Mouse (Mus musculus) forebrain, embryonic 15.5 days (tissue): ENCODE measurements around the gene Suclg2. TPM values are rescaled to one million over a fixed set of nuclear protein-coding genes. Genes with fewer than 3 reads are reported as not detected.

Experiments
- ATAC-seq: fragments of 200-750 bp; cut with Nextera tagmentation; replicated peaks from 2 replicates; pipeline ENCODE4 v1.8.0; 2017; ENCODE audit warnings: mild to moderate bottlenecking, moderate TSS enrichment, moderate library complexity
- H3K27ac ChIP-seq: fragments of 300-500 bp; sonication (generic); replicated peaks from 2 replicates; pipeline ENCODE4 v1.5.1; 2015; ENCODE audit warnings: mild to moderate bottlenecking, inconsistent platforms
- H3K27me3 ChIP-seq: fragments of 300-500 bp; sonication (generic); 2 replicates; pipeline ENCODE4 v1.6.1; 2015; ENCODE audit warnings: inconsistent platforms
- H3K36me3 ChIP-seq: fragments of 300-500 bp; sonication (generic); 2 replicates; pipeline ENCODE4 v1.6.1; 2015; ENCODE audit warnings: mild to moderate bottlenecking, inconsistent platforms
- H3K4me1 ChIP-seq: fragments of 300-500 bp; sonication (generic); 2 replicates; pipeline ENCODE4 v1.6.1; 2015; ENCODE audit warnings: inconsistent platforms
- H3K4me2 ChIP-seq: fragments of 300-500 bp; sonication (generic); replicated peaks from 2 replicates; pipeline ENCODE4 v1.6.1; 2015; ENCODE audit warnings: mild to moderate bottlenecking, inconsistent platforms
- H3K4me3 ChIP-seq: fragments of 300-500 bp; sonication (generic); 2 replicates; pipeline ENCODE4 v1.5.1; 2015; ENCODE audit warnings: mild to moderate bottlenecking, inconsistent platforms
- H3K9ac ChIP-seq: fragments of 300-500 bp; sonication (generic); replicated peaks from 2 replicates; pipeline ENCODE4 v1.6.1; 2015; ENCODE audit warnings: mild to moderate bottlenecking, inconsistent platforms
- H3K9me3 ChIP-seq: fragments of 300-500 bp; sonication (generic); 2 replicates; pipeline ENCODE4 v1.6.1; 2016; ENCODE audit warnings: inconsistent platforms
- WGBS: fragments of 180-500 bp; shearing (Covaris S2); methylation state at CpG from one replicate; pipeline ENCODE4 v1.1.7; 2015; ENCODE audit warnings: mixed read lengths; 5-methylcytosine and 5-hydroxymethylcytosine counted together
- polyA plus RNA-seq: library from polyadenylated mRNA; unstranded; fragments of >200 nt; fragmentation: Nextera tagmentation; extraction: Ambion mirVana; gene quantifications from 2 replicates; pipeline ENCODE4 v1.2.1, GENCODE M21; 2015

The Suclg2 gene
- polyA plus RNA-seq, 1 experiment from 2014 or later: 17.1 TPM

DNA sequence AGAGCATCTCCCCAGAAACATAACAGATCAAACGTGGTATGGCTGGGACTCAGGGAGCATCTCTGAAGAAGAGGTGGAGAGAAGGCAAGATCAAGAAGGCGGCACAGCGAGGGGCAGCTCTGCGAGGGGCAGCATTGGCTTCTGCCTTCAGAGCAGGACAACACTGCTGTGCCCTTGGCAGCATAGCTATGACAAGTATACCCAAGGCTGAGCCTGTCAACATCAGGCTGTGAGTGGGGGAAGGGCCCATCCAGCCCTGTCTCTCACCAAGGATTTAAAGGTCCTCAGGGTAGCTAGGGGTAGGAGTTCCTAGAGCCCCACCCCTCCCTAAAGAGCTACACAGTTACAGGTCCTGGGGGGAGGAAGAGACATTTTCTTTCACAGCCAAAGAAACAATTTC, 23.7 kb downstream of the Suclg2 start:
- ATAC-seq: no peak
- Histone ChIP-seq H3K4me1 (no peaks in the 10 kb centered on the region), H3K27ac (no peak overlapping the region), H3K9ac (no peak overlapping the region), H3K36me3 (no peaks in the 10 kb centered on the region), H3K9me3 (no peaks in the 10 kb centered on the region), H3K4me3 (no peak overlapping the region), H3K27me3 (no peaks in the 10 kb centered on the region), H3K4me2 (no peak overlapping the region)
- WGBS: 77% methylated on average over 4 of the region's 4 CpGs

DNA sequence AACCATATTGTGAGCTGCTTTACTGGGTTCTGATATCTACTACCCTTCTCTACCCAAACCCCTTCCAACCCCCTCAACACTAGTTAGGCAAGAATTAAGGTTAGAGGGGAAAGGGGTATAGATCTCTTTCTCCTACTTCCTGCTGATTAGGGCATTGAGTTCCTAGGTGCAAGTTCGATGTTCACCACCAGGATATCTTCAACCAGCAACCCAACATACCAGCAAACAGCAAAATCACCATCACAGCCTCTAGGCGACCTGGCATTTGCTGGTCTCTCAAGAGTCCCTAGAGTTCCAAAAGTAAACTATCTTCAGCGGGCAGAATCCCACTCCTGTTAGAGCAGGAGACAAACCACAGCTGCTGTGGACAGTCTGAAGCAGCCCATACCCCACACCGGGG, 33.4 kb downstream of the Suclg2 start:
- Histone ChIP-seq H3K4me1 (no peaks in the 10 kb centered on the region), H3K9ac (no peak overlapping the region), H3K36me3 (no peaks in the 10 kb centered on the region), H3K27ac (no peak overlapping the region), H3K9me3 (no peaks in the 10 kb centered on the region), H3K4me3 (no peak overlapping the region), H3K27me3 (no peaks in the 10 kb centered on the region), H3K4me2 (no peak overlapping the region)
- WGBS: 80% methylated on average over 4 of the region's 4 CpGs
- ATAC-seq: no peak

GRCm38 (mm10) chr6:95679718-95680117, 38.9 kb downstream of the Suclg2 start:
- H3K27ac ChIP-seq: no peak overlapping the region
- H3K9ac ChIP-seq: no peak overlapping the region
- peaks cover 6% of the 10 kb centered on the region for H3K4me1 ChIP-seq
- no peak overlapping the region for H3K4me2 ChIP-seq
- H3K36me3 ChIP-seq: no peaks in the 10 kb centered on the region
- H3K4me3 ChIP-seq: no peak overlapping the region
- no peak for ATAC-seq
- H3K9me3 ChIP-seq: no peaks in the 10 kb centered on the region
- 79% methylated on average over 3 of the region's 3 CpGs for WGBS
- H3K27me3 ChIP-seq: no peaks in the 10 kb centered on the region

GRCm38 (mm10) chr6:95679261-95679660, 39.3 kb downstream of the Suclg2 start:
- Histone ChIP-seq H3K36me3 (no peaks in the 10 kb centered on the region), H3K4me3 (no peak overlapping the region), H3K9me3 (no peaks in the 10 kb centered on the region), H3K27ac (no peak overlapping the region), H3K27me3 (no peaks in the 10 kb centered on the region), H3K4me1 (peaks cover 9% of the 10 kb centered on the region), H3K4me2 (no peak overlapping the region), H3K9ac (no peak overlapping the region)
- no peak for ATAC-seq
- WGBS: 48% methylated on average over 3 of the region's 3 CpGs

- Histone ChIP-seq H3K4me3 (no peak overlapping the region), H3K27me3 (no peaks in the 10 kb centered on the region)
Observed at GRCm38 (mm10) chr6:95676951-95677350, 41.6 kb downstream of the Suclg2 start.

GRCm38 (mm10) chr6:95676439-95676838, 42.2 kb downstream of the Suclg2 start:
- no peak overlapping the region for H3K4me2 ChIP-seq
- H3K27ac ChIP-seq: no peak overlapping the region
- 60% methylated on average over 4 of the region's 4 CpGs for WGBS
- no peaks in the 10 kb centered on the region for H3K9me3 ChIP-seq
- H3K27me3 ChIP-seq: no peaks in the 10 kb centered on the region
- H3K4me3 ChIP-seq: no peak overlapping the region
- peaks cover 9% of the 10 kb centered on the region for H3K4me1 ChIP-seq
- no peak for ATAC-seq
- H3K9ac ChIP-seq: no peak overlapping the region
- no peaks in the 10 kb centered on the region for H3K36me3 ChIP-seq

More at GRCm38 (mm10) chr6:95676951-95677350, 41.6 kb downstream of the Suclg2 start:
- Histone ChIP-seq H3K36me3 (no peaks in the 10 kb centered on the region), H3K9me3 (no peaks in the 10 kb centered on the region), H3K9ac (no peak overlapping the region), H3K4me1 (peaks cover 9% of the 10 kb centered on the region), H3K27ac (no peak overlapping the region), H3K4me2 (no peak overlapping the region)
- 99% methylated on average over 2 of the region's 2 CpGs for WGBS
- ATAC-seq: no peak

DNA sequence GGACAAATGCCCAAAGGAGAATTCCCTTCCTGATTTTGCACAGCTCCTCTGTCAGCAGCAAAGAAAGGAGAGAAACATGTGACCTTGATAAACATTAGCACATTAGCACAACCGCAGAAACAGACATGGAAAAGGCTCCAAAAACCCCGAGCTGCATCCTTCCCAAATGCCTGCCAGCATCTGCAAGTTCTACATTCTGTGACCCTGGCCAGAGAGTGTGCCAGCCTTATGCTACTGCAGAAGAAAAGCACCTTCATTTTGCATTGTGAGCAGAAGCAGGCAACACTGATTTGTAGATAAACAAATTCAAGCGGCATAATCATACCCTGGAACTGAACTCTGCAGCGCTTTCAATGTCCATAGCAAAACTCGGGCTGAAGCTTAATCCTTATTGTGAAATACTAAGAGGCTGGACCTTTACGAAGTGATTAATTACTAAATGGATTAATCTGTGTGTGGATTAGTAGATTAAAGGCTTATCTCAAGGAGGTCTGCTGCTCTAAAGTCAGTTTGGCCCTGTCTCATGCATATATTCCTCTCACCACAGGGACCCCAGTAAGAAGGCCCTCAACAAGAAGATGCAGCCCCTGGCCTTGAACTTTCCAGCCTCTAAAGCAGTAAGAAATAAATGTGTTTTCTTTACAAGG, 43.4 kb downstream of the Suclg2 start:
- no peaks in the 10 kb centered on the region for H3K9me3 ChIP-seq
- H3K27me3 ChIP-seq: no peaks in the 10 kb centered on the region
- H3K4me1 ChIP-seq: peaks cover 9% of the 10 kb centered on the region
- no peaks in the 10 kb centered on the region for H3K36me3 ChIP-seq
- no peak for ATAC-seq
- H3K27ac ChIP-seq: no peak overlapping the region
- no peak overlapping the region for H3K4me2 ChIP-seq
- no peak overlapping the region for H3K9ac ChIP-seq
- WGBS: 9% methylated on average over 6 of the region's 6 CpGs
- H3K4me3 ChIP-seq: no peak overlapping the region

- H3K9ac ChIP-seq: no peak overlapping the region
- H3K27me3 ChIP-seq: no peaks in the 10 kb centered on the region
- no peak overlapping the region for H3K27ac ChIP-seq
- H3K4me1 ChIP-seq: peaks cover 9% of the 10 kb centered on the region
- 21% methylated on average over 1 of the region's 1 CpGs for WGBS
- H3K36me3 ChIP-seq: no peaks in the 10 kb centered on the region
- no peaks in the 10 kb centered on the region for H3K9me3 ChIP-seq
- H3K4me2 ChIP-seq: no peak overlapping the region
- no peak overlapping the region for H3K4me3 ChIP-seq
- ATAC-seq: no peak
Observed at GRCm38 (mm10) chr6:95674651-95675050, 43.9 kb downstream of the Suclg2 start.

- H3K9me3 ChIP-seq: no peaks in the 10 kb centered on the region
- no peak overlapping the region for H3K4me2 ChIP-seq
- H3K27ac ChIP-seq: no peak overlapping the region
- H3K36me3 ChIP-seq: no peaks in the 10 kb centered on the region
- no peaks in the 10 kb centered on the region; the same call in 1 of the 2 replicates for H3K4me1 ChIP-seq
- H3K9ac ChIP-seq: no peak overlapping the region
- WGBS: 55% methylated on average over 3 of the region's 3 CpGs
- H3K27me3 ChIP-seq: no peaks in the 10 kb centered on the region
- ATAC-seq: no peak
- H3K4me3 ChIP-seq: no peak overlapping the region
Observed at GRCm38 (mm10) chr6:95669335-95669729, 49.3 kb downstream of the Suclg2 start.

DNA sequence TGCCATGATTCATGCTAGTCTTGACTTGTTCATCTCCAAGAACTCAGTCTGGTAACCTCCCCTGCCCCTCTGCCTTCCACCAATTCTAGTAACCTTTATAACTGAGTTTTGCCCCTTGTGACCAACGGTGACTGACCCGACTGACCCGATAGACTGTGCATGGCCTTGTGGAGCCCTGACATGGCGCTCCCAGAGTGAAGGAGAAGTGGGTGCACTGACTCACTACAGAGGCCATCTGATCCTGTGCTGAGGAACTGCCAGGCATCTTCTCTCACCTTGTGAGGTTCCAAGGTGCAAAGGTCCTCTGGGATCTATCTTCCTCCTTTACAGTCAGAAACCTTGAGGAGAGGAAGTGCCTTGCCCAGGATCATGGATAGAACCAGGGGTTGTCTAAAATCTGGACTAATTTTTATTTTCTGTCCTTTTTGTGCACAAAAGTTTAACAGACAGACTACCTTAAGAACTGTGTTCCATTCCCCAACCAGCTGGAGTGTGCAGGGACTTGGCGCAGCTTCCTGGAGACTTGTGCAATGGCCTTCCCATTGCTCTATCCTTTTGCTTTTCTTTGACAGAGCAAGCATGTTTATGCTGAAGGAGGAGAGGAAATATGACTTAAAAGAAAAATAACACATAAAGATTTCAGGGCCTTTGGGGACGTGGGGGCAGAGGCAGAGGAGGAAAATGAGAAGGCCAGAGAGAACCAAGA, 49.8 kb downstream of the Suclg2 start:
- no peaks in the 10 kb centered on the region for H3K27me3 ChIP-seq
- 93% methylated on average over 6 of the region's 6 CpGs for WGBS

GRCm38 (mm10) chr6:95657671-95658070, 60.9 kb downstream of the Suclg2 start:
- no peak for ATAC-seq
- Histone ChIP-seq H3K9ac (no peak overlapping the region), H3K4me3 (no peak overlapping the region), H3K4me2 (no peak overlapping the region), H3K36me3 (no peaks in the 10 kb centered on the region), H3K27me3 (no peaks in the 10 kb centered on the region), H3K9me3 (no peaks in the 10 kb centered on the region), H3K27ac (no peak overlapping the region), H3K4me1 (no peaks in the 10 kb centered on the region)
- 94% methylated on average over 8 of the region's 8 CpGs for WGBS

More for the DNA sequence above, 49.8 kb downstream of the Suclg2 start:
- no peak overlapping the region for H3K4me3 ChIP-seq
- no peak overlapping the region for H3K4me2 ChIP-seq
- no peak overlapping the region for H3K27ac ChIP-seq
- no peaks in the 10 kb centered on the region for H3K4me1 ChIP-seq
- no peak for ATAC-seq
- no peaks in the 10 kb centered on the region for H3K9me3 ChIP-seq
- no peaks in the 10 kb centered on the region for H3K36me3 ChIP-seq
- no peak overlapping the region for H3K9ac ChIP-seq

GRCm38 (mm10) chr6:95653662-95654061, 64.9 kb downstream of the Suclg2 start:
- no peaks in the 10 kb centered on the region for H3K27me3 ChIP-seq
- no peak overlapping the region for H3K4me2 ChIP-seq
- no peak overlapping the region for H3K27ac ChIP-seq
- no peak for ATAC-seq
- no peak overlapping the region for H3K4me3 ChIP-seq
- 91% methylated on average over 3 of the region's 3 CpGs for WGBS
- H3K36me3 ChIP-seq: no peaks in the 10 kb centered on the region
- no peak overlapping the region for H3K9ac ChIP-seq
- no peaks in the 10 kb centered on the region for H3K9me3 ChIP-seq
- peaks cover 19% of the 10 kb centered on the region for H3K4me1 ChIP-seq

DNA sequence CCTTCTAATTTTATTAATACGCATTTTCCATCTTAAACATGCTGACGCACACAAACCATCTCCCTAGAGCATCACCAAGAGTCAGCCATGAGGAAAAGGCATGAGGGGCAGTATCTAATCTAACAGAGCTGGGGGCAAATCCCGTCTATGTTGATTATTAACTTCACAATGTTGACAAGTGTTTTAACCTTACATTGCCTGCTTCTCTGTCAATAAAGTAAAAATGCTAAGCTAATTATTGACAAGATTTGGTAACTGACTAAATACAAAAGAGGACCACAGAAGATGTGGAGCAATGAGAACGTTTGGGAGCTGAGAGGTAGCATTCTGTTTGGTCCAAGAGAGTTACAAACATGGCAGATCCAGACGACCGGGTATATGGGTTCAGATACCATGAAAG, 65.8 kb downstream of the Suclg2 start:
- no peaks in the 10 kb centered on the region for H3K36me3 ChIP-seq
- H3K27me3 ChIP-seq: no peaks in the 10 kb centered on the region
- H3K4me3 ChIP-seq: no peak overlapping the region
- 88% methylated on average over 6 of the region's 6 CpGs for WGBS
- H3K4me2 ChIP-seq: no peak overlapping the region
- no peaks in the 10 kb centered on the region for H3K9me3 ChIP-seq
- H3K4me1 ChIP-seq: peaks cover 19% of the 10 kb centered on the region
- H3K27ac ChIP-seq: no peak overlapping the region
- no peak for ATAC-seq
- H3K9ac ChIP-seq: no peak overlapping the region
